Mouse (Mus musculus) kidney, postnatal 36 days (tissue): ENCODE measurements around the gene Fam71b.

Experiments
- DNase-seq, 2 experiments: peaks; one replicate each; pipeline ENCODE4 v3.0.0; 2021 to 2022; ENCODE audit warnings: mixed read lengths in 2 of 2

Fam71b gene

GRCm38 (mm10) chr11:46435363-46435762, 39.0 kb downstream of the Fam71b start:
- DNase-seq = no peak

DNA sequence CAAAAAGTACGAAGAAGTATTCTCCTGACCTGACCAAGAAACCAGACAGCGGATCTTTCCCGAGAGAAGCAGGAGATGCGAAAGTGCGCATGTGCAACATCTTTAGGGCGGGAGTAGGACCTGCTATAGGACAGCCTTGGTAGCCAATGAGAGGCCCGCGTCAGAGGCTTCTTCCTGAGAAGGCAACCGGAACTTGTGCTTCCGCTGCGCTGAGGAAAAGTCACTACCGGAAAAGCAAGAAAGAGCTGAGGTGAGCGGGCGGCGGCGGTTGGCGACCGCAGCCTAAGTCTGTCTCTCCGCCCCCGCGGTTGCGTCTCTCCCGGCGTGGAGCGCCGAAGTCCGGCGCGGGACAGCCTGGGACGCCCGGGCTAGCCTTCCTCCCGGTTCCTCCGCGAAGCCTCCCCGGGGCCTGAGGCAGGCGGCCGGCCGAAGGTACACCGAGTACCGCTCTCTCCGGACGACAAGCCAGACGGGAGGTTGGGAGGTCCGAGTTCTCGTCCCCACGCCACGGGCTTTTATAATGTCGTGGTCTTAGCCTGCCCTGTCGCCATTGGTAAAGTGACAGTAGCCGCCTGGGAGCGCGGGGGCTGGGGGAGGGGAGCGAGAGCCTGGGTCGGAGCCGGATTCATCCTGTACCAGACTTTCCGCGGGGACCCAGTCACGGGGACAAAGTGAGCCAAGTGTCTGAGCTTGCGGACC, 40.5 kb downstream of the Fam71b start, which contains the start of gene Med7:
Gene Med7, plus strand, starts transcription at position 166 of the 699 bp plus-strand sequence.
- DNase-seq = peak; percentile 96 to 98

DNA sequence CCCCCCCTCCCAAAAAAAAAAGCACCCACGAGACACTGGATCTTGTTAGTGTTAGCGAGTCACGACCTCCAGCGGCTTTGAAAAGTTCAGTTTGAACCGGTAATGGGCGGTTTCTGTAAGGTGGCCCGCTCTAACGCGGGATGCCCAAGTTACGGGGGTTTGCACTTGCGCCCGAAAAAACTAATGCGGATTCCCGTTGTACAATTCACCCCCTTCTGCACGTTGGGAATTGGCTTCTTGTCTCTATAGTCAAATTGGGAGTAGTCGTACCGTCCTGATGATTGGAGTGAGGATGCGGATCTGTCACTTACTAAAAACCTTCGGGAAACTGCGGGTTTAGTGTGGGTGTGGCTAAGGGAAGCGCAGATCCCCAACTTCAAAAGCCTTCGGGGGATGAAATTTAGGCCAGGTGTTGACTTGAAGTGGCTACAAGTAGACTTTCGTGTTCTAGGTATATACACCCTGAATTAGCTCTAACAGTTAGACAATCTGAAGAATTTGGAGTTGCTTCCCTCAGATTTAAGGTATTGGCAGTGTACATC, 41.2 kb downstream of the Fam71b start:
- peak in 1 of 2 experiments; percentile 49 for DNase-seq

- DNase-seq = no peak
Observed at GRCm38 (mm10) chr11:46439005-46439543, 42.7 kb downstream of the Fam71b start.

DNA sequence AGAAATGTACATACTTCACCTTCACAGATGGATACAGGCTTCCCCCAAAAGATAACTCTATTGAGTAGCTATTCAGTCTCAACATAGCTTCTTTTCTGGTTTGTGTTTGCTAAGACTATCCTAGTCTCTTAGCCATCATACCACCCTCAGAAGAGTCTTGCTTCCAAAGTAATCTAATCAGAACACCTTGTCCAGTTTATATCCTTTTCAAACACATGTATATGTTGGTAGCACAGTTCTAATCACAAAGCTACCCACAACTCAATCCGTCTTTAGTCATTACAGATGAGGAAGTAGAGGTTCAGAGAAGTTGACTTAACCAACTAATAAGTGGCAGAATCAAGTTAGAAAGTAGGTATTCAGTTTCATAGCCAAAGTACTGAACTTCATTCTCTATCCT, 45.4 kb downstream of the Fam71b start:
- DNase-seq = no peak

DNA sequence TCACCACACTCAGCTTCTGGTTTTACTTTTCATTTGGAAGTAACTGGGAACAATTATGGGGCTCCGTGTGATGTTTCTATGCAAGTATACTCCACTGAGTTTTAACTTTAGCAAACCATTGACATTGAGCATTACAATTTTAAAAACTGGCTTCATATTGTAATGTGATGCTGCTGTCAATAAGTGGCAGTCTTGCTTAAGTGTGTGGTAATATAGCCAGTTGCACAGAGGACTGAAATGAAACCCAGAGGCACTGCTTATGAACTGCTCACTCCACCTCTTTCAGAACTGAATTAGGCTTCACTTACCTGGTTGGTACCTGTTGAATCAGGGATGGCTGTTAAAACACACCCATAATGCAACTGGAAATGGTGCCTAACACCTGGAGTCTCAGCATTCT, 46.8 kb downstream of the Fam71b start:
- no peak for DNase-seq

DNA sequence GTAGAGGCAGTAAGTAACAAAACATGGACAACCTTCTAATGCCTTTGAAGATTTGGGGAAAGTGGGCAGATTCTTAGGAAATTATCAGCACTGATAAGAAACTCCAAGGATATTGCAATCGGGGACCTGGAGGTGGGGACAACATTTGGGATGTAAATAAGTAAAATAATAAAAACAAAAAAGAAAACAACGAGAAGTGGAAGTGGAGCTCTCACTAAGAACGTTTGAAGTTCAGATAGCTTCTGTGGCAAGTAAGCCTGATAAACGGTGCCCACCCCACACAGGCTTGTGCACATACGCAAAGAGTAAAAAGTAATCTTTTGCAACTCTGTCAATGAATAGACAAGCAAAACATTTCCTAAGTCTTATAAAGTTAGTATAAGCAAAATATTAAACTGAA, 47.6 kb downstream of the Fam71b start:
- DNase-seq = no peak

- DNase-seq = no peak
Observed at GRCm38 (mm10) chr11:46446150-46446549, 49.8 kb downstream of the Fam71b start.

DNA sequence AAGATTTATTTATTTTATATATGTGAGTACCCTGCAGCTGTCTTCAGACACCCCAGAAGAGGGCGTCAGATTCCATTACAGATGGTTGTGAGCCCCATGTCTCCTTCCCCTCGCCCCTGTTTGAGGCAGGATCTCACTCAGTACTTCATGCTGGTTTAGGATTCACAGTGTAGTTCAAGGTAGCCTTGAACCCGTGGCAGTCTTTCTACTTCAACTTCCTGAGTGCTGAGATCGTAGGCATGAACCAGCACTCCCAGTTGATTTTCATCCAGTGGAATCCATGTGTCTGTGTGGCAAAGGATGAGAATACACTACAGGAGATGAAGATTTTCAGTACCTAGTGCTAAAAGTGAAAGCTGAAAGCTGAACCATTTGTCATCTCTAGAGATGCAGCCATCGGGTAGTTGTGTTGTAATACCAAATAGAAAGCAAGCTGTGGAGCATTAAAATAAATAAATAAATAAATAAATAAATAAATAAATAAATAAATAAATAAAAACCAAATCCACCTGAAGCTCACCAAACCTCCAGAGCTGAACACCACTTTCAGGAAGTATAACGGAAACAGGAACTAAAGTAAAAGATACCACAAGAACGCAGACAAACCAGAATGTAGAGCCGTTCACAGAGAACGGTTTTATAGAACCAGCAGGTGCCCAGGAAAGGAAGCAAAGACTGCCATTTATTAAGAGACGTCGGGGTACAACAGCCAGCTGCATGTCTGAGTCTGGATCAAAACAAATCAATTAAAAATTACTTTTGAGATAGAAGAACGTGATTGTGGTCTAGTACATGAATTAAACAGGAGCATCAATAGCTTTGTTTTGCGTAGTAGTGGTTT, 51.5 kb downstream of the Fam71b start:
- DNase-seq = no peak

DNA sequence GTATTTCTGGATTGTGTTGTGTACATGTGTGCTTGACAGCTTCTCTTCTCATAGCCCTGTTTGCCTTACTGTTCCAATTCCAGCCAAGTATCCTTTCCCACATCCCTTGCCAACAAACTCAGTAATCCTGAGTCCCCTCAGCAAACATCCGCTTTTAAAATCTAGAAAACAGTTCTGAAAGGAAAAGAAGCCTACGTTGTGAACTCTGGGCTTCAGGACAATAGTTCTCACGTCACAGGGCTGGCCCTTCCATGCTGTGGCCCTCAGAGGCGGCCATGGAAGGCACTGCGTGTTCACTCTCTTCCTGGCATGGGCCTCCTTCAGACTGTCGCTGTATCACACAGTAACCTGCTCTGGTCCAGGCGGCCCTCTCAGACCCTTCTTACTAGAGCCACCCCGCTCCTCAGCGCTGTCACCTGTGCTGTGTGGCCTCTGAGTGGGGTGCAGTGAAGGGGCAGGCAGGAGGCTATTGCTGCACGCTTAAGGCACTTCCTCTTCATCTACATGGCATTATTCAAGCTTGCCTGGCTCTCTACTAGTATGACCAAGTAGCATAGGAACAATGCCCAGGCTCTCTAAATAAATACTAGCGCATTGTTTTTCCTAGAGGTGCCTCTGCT, 53.2 kb downstream of the Fam71b start:
- no peak for DNase-seq

DNA sequence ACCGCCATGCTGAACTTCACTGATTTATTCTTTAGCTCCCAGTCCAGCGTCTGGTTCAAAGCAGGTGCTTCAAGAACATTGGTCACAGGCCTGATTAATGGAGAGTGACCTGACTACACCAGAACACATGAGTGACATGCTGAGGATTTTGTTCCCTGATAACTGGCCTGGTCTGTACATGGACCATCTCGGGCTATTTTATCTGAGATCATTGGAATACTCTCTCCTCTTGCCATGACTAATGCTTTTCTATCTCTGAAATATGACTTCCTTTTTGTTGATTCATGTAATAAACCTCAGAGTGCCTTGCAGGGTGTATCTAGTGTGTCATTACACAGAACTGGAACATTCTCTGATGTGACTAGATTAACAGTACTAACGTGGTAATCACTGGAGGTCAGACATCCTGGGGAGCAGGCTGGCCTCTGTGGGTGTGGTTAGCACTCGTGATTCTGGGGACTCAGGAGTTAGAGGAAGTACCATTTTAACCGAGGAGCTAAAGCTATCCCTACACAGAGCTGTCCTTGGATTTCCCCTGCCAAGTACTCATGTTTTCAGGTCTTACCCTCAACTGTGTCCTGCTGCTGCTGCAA, 58.2 kb downstream of the Fam71b start, which contains the start of gene Havcr2:
Gene Havcr2, plus strand, starts transcription at position 483 of the 593 bp plus-strand sequence.
- DNase-seq = no peak
